Mouse (Mus musculus): ENCODE results near the gene Btbd35f4. TPM values are rescaled to one million over a fixed set of nuclear protein-coding genes. Genes with fewer than 3 reads are reported as not detected.
"Not testable (repeated sequence)": the region's sequence is repeated elsewhere in the genome, so short reads cannot be mapped to it uniquely, and the experiment has no call there.

Gene Btbd35f4
- not detected for total RNA-seq (2021)

GRCm38 (mm10) chrX:4800196-4800595 is at the start of gene Btbd35f4:
TSS of gene Btbd35f4 (plus strand) at chrX:4800496.
- intact Hi-C loops (cut with DNase I); DNase-seq (ENCODE audit: extremely low spot score in 1 of 2, low spot score in 2 of 2): not testable (repeated sequence)

- DNase-seq (ENCODE audit: extremely low spot score in 1 of 2, low spot score in 2 of 2); intact Hi-C loops (cut with DNase I): not testable (repeated sequence)
Measured at GRCm38 (mm10) chrX:4840016-4840415, 39.7 kb downstream of the Btbd35f4 start.

Other genes starting within 250 kb of the Btbd35f4 start
- gene Btbd35f27, start 151.6 kb downstream of the Btbd35f4 start, total RNA-seq (2021): not detected

Measured in left cerebral cortex, postnatal 10 days (tissue).